Mouse (Mus musculus) gastrocnemius, adult 18-20 months (tissue): ENCODE measurements at regions not wholly inside any gene's neighbourhood (a gene's known extent, or its start where the extent isn't known, plus 50 kb on each side); places are given as distances from the start of the nearest gene placed in this dataset.

Experiments
- DNase-seq: peaks from one replicate; pipeline ENCODE4 v3.0.0; 2021; ENCODE audit warnings: low spot score

DNA sequence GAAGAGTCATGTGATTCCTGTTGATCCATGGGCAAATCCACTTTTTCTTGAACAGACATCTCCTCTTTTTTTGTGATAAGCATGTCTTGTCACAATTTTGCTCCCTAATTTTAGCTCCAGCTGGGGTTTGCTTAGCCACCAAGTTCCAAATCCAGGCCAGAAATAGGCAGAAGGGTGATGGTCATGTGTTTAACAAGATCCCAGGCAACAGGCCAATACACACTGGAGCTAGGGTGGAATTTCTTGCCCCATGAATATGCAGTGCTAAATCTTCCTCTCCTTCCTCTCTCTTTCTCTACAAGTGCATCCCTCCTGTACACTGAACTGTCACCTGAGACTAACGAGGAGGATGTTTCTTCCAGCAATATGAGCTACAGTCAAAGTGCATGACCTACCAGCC, 58.6 kb upstream of the Vgll2 start:
- DNase-seq: peak; percentile 65

DNA sequence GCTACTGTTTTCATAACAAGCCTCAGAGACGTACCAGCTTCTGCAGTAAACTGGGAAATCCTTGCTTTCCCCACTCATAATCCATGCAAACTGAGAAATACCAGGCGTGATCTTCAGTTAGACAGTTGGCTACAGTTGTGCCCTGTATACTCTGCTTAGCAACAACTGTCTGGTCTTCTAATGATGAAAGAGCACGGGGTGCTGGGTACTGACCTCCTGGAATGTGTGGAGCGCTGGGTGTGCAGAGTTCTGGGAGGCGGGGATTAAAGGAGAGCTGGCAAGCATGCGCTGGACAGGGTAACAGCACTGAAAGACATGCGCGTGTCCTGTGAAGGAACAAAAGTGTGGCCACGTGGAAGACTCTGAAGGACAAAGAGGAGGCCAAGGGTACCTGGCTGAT, 52.2 kb upstream of the Vgll2 start:
- DNase-seq: peak; percentile 17
